Mouse (Mus musculus) limb, embryonic 12.5 days (tissue): Measurements from ENCODE around the gene Mark1. TPM values are rescaled to one million over a fixed set of nuclear protein-coding genes. Genes with fewer than 3 reads are reported as not detected.

Experiments
- ATAC-seq: fragments of 200-750 bp; cut with Nextera tagmentation; 2 replicates; pipeline ENCODE4 v1.8.0; 2017; ENCODE audit warnings: low read depth, moderate TSS enrichment; ENCODE audit not compliant: insufficient number of reproducible peaks, insufficient read depth, low FRiP score, low TSS enrichment
- H3K27ac ChIP-seq: fragments of 300-500 bp; sonication (generic); 2 replicates; pipeline ENCODE4 v1.5.1; 2016; ENCODE audit warnings: mild to moderate bottlenecking, moderate library complexity
- H3K27me3 ChIP-seq: fragments of 300-500 bp; sonication (generic); 2 replicates; pipeline ENCODE4 v1.6.1; 2016; ENCODE audit warnings: mild to moderate bottlenecking, moderate library complexity
- H3K36me3 ChIP-seq: fragments of 300-500 bp; sonication (generic); 2 replicates; pipeline ENCODE4 v1.6.1; 2016; ENCODE audit warnings: mild to moderate bottlenecking, moderate library complexity
- H3K4me1 ChIP-seq: fragments of 300-500 bp; sonication (generic); replicated peaks from 2 replicates; pipeline ENCODE4 v1.6.1; 2016
- H3K4me2 ChIP-seq: fragments of 300-500 bp; sonication (generic); 2 replicates; pipeline ENCODE4 v1.6.1; 2016; ENCODE audit warnings: mild to moderate bottlenecking, moderate library complexity
- H3K4me3 ChIP-seq: fragments of 300-500 bp; sonication (generic); replicated peaks from 2 replicates; pipeline ENCODE4 v1.5.1; 2016; ENCODE audit warnings: mild to moderate bottlenecking
- H3K9ac ChIP-seq: fragments of 300-500 bp; sonication (generic); replicated peaks from 2 replicates; pipeline ENCODE4 v1.6.1; 2016; ENCODE audit warnings: mild to moderate bottlenecking, moderate library complexity
- H3K9me3 ChIP-seq: fragments of 300-500 bp; sonication (generic); 2 replicates; pipeline ENCODE4 v1.6.1; 2016; ENCODE audit warnings: mild to moderate bottlenecking, moderate library complexity
- WGBS: fragments of 180-500 bp; shearing (Covaris S2); methylation state at CpG from one replicate; pipeline ENCODE4 v1.1.7; 2016; 5-methylcytosine and 5-hydroxymethylcytosine counted together
- polyA plus RNA-seq: library from polyadenylated mRNA; unstranded; fragments of >200 nt; fragmentation: Nextera tagmentation; extraction: Ambion mirVana; gene quantifications from 2 replicates; pipeline ENCODE4 v1.2.1, GENCODE M21; 2016

Gene Mark1
- polyA plus RNA-seq, 1 experiment from 2014 or later: 3.8 TPM

GRCm38 (mm10) chr1:184920057-184920456, 79.3 kb downstream of the Mark1 start:
- Histone ChIP-seq H3K27ac (no peak overlapping the region), H3K4me1 (no peaks in the 10 kb centered on the region), H3K4me2 (no peak overlapping the region), H3K9me3 (0 out of 2 replicates have a peak, but pooled peaks cover 3% of the 10 kb centered on the region), H3K4me3 (no peak overlapping the region), H3K27me3 (no peaks in the 10 kb centered on the region), H3K36me3 (peaks cover 47% of the 10 kb centered on the region), H3K9ac (no peak overlapping the region)
- ATAC-seq: no peak
- WGBS: 80% methylated on average over 5 of the region's 5 CpGs

DNA sequence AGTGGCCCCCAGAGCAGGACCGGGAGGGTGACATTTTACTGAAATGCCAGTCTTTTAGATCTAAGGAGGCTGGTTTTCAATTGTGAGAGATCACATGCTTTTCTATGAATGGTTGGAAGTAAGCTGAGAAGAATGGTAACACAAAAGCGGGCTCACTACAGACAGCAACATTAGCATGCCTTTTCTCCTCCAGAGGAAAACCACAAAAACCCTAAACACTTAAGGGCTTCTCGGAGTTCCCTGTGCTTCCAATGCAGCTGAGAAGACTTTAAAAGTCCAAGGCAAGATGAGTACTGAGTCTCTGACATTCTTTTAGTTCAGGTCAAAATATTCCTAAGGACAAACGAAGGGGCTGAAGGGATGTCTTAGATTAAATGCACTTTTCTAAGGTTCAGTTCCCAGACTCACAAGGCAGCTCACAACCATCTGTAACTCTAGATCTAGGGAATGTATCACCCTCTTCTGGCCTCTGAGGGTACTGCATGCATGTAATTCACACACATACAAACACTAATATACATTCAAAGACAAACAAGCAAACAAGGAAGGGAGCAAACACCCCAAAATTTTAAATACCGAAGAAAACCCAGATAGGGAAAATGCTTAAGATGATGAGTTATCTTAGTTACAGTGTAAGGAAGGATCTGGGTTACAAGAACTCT, 81.0 kb downstream of the Mark1 start:
- 0 out of 2 replicates have a peak, but pooled peaks cover 3% of the 10 kb centered on the region for H3K9me3 ChIP-seq
- no peak overlapping the region for H3K27ac ChIP-seq
- H3K4me3 ChIP-seq: no peak overlapping the region
- no peaks in the 10 kb centered on the region for H3K4me1 ChIP-seq
- no peak overlapping the region for H3K9ac ChIP-seq
- no peaks in the 10 kb centered on the region for H3K27me3 ChIP-seq
- no peak for ATAC-seq
- 92% methylated on average over 5 of the region's 5 CpGs for WGBS
- H3K36me3 ChIP-seq: peaks cover 47% of the 10 kb centered on the region
- no peak overlapping the region for H3K4me2 ChIP-seq

- Histone ChIP-seq H3K9me3 (no peaks in the 10 kb centered on the region), H3K4me3 (no peak overlapping the region), H3K36me3 (peaks cover 68% of the 10 kb centered on the region), H3K4me2 (no peak overlapping the region), H3K27ac (no peak overlapping the region), H3K4me1 (no peaks in the 10 kb centered on the region), H3K27me3 (no peaks in the 10 kb centered on the region), H3K9ac (no peak overlapping the region)
- WGBS: 94% methylated on average over 18 of the region's 18 CpGs
- ATAC-seq: no peak
Observed at GRCm38 (mm10) chr1:184912336-184912735, 87.0 kb downstream of the Mark1 start.

- Histone ChIP-seq H3K9me3 (no peaks in the 10 kb centered on the region), H3K4me1 (no peaks in the 10 kb centered on the region), H3K4me2 (no peak overlapping the region), H3K4me3 (no peak overlapping the region), H3K36me3 (peaks cover 72% of the 10 kb centered on the region), H3K27me3 (no peaks in the 10 kb centered on the region), H3K27ac (no peak overlapping the region), H3K9ac (no peak overlapping the region)
- no peak for ATAC-seq
- 86% methylated on average over 6 of the region's 6 CpGs for WGBS
Observed at GRCm38 (mm10) chr1:184911861-184912260, 87.5 kb downstream of the Mark1 start.

DNA sequence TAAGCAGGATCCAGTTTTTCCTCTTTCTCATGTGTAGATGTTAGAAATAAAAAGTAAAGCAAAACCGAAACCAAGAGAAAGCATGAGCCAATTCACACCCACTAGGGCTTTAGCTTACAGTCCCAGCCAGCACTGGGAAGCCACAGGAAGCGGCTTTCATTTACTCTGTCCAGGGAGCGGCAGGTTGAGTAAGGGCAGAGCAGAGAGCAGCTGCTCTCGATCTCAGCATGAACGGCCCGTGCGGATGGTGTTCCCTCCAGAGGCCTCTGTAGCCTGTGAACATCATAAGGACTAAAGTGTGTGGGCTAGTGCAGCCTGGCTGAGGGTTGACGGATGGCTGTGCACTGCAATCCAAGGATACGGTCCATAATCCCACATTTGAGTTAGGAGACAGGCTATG, 90.8 kb downstream of the Mark1 start:
- ATAC-seq: no peak
- Histone ChIP-seq H3K27ac (no peak overlapping the region), H3K4me2 (no peak overlapping the region), H3K9ac (no peak overlapping the region), H3K9me3 (no peaks in the 10 kb centered on the region), H3K4me3 (no peak overlapping the region), H3K27me3 (no peaks in the 10 kb centered on the region), H3K4me1 (no peaks in the 10 kb centered on the region), H3K36me3 (peaks cover 85% of the 10 kb centered on the region)
- WGBS: 77% methylated on average over 9 of the region's 9 CpGs

GRCm38 (mm10) chr1:184905904-184906745, 93.2 kb downstream of the Mark1 start:
- 92% methylated on average over 12 of the region's 12 CpGs for WGBS
- no peak overlapping the region for H3K9ac ChIP-seq
- no peaks in the 10 kb centered on the region for H3K27me3 ChIP-seq
- H3K27ac ChIP-seq: no peak overlapping the region
- peaks cover 76% of the 10 kb centered on the region for H3K36me3 ChIP-seq
- no peak for ATAC-seq
- no peak overlapping the region for H3K4me3 ChIP-seq
- H3K4me2 ChIP-seq: no peak overlapping the region
- H3K9me3 ChIP-seq: no peaks in the 10 kb centered on the region
- H3K4me1 ChIP-seq: no peaks in the 10 kb centered on the region

DNA sequence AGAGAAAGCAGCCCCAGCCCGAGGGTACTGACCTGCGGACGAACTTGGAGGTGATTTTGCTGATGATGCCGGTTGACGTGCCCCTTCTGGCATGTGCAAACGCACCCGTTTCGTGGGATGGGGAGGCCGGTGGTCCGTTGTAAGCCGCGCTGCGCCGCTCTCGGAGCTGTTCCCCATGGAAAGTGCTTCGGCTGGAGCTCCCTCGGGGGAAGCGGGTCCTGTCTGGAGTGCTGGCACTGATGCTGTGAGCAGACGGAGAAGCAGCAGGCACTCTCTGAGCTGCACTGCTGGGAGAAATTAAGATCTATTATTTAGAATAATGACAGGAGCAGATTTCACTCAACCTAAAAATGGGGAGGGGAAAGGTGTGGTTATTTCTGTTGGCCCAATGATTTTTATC, 94.0 kb downstream of the Mark1 start:
- Histone ChIP-seq H3K9ac (no peak overlapping the region), H3K36me3 (peaks cover 74% of the 10 kb centered on the region), H3K9me3 (no peaks in the 10 kb centered on the region), H3K4me1 (no peaks in the 10 kb centered on the region), H3K27me3 (no peaks in the 10 kb centered on the region), H3K4me2 (no peak overlapping the region), H3K27ac (no peak overlapping the region), H3K4me3 (no peak overlapping the region)
- WGBS: 81% methylated on average over 19 of the region's 19 CpGs
- ATAC-seq: no peak

DNA sequence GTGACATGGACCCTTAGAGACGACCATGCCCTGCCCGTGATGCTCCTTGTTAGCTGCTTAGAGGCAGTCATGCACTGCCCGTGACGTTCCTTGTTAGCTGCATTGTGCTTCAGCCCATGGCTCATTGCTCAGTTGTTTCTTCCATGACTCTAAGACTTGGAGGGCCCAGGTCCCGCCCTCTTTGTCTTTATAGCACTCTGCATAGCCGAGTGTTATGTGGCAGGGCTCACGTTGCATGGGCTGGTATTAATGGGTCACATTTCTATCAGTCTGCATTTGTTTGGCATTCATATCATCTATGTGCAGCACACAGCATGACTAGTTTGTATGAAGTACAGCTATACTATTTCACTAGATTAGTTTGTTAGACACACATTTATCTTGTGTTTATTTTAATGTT, 95.7 kb downstream of the Mark1 start:
- Histone ChIP-seq H3K4me3 (no peak overlapping the region), H3K4me1 (no peaks in the 10 kb centered on the region), H3K36me3 (peaks cover 82% of the 10 kb centered on the region), H3K27ac (no peak overlapping the region), H3K4me2 (no peak overlapping the region), H3K9me3 (no peaks in the 10 kb centered on the region), H3K27me3 (no peaks in the 10 kb centered on the region), H3K9ac (no peak overlapping the region)
- ATAC-seq: no peak
- 71% methylated on average over 7 of the region's 7 CpGs for WGBS

DNA sequence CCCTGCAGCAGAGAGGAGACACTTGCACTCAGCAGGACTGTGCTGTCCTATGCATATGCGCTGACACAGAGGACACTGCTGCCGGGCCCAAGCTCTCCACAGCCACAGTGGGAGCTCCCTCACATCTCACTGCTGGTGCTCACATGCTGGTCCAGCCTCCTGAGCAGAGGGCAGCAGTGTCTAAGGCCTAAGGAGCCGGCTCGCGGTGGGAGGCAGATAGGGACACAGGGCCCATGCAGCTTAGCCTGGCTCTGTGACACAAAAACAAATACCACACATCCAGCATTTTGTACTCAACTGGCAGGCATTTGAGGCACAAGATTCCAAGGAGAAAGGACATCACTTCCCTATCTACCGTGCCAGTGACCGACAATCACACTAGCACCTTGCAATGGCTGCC, 96.5 kb downstream of the Mark1 start:
- H3K27ac ChIP-seq: no peak overlapping the region
- H3K9ac ChIP-seq: no peak overlapping the region
- no peak overlapping the region for H3K4me3 ChIP-seq
- 91% methylated on average over 7 of the region's 7 CpGs for whole genome bisulfite sequencing
- peaks cover 79% of the 10 kb centered on the region for H3K36me3 ChIP-seq
- no peak for ATAC-seq
- H3K4me1 ChIP-seq: no peaks in the 10 kb centered on the region
- no peaks in the 10 kb centered on the region for H3K9me3 ChIP-seq
- H3K27me3 ChIP-seq: no peaks in the 10 kb centered on the region
- no peak overlapping the region for H3K4me2 ChIP-seq

DNA sequence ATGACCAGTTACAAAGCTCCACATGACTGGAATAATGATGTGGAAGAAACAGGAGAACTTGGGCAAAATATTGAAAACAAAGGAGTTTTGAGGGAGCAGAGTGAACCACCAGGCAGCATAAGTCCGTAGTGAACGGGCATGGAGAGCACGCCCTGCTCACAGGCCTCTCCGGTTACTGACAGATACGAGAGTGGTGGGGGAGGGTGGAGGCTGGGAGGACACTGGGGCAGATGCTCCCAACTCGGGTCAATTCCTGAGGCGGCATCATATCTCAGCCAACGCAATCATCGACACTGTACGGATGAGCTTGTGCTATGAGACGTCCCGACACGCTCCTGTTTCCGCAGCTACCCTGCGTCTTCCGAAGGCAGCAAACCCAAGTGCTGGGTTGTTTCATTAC, 102.0 kb downstream of the Mark1 start:
- H3K4me3 ChIP-seq: no peak overlapping the region
- no peak for ATAC-seq
- H3K9me3 ChIP-seq: no peaks in the 10 kb centered on the region
- H3K27me3 ChIP-seq: no peaks in the 10 kb centered on the region
- no peak overlapping the region for H3K9ac ChIP-seq
- no peak overlapping the region for H3K4me2 ChIP-seq
- no peak overlapping the region for H3K27ac ChIP-seq
- H3K36me3 ChIP-seq: peaks cover 34% of the 10 kb centered on the region
- WGBS: 77% methylated on average over 16 of the region's 16 CpGs
- H3K4me1 ChIP-seq: no peaks in the 10 kb centered on the region; the same call in 1 of the 2 replicates

DNA sequence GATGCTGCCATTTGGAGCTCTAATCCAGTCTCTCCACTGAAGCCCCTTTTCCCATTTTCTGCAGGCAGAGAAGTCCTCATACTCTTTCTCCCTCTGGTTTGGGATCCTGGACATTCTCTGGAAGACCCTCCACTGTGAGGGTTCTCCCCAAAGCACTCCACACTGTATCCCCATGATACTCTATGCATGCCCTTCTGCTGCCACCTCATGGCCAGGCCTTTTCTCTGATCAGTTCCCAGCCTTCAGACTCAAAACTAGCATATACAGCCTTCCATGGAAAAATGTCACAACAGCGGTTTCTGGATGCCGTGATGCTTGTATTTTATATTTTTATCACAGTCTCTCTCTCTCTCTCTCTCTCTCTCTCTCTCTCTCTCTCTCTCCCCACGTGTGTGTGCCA, 107.4 kb downstream of the Mark1 start:
- H3K4me3 ChIP-seq: no peak overlapping the region
- ATAC-seq: no peak
- H3K27ac ChIP-seq: no peak overlapping the region
- no peaks in the 10 kb centered on the region for H3K4me1 ChIP-seq
- H3K9ac ChIP-seq: no peak overlapping the region
- H3K27me3 ChIP-seq: no peaks in the 10 kb centered on the region
- no peaks in the 10 kb centered on the region for H3K9me3 ChIP-seq
- WGBS: 94% methylated on average over 3 of the region's 3 CpGs
- no peak overlapping the region for H3K4me2 ChIP-seq
- no peaks in the 10 kb centered on the region for H3K36me3 ChIP-seq
